Mouse (Mus musculus) ZHBTc4 (cell line): ENCODE data around the gene Tmem50a.

Experiments
- DNase-seq: peaks from one replicate; pipeline ENCODE4 v3.0.0-alpha.2; 2011; ENCODE audit warnings: low read depth, low spot score

The Tmem50a gene

DNA sequence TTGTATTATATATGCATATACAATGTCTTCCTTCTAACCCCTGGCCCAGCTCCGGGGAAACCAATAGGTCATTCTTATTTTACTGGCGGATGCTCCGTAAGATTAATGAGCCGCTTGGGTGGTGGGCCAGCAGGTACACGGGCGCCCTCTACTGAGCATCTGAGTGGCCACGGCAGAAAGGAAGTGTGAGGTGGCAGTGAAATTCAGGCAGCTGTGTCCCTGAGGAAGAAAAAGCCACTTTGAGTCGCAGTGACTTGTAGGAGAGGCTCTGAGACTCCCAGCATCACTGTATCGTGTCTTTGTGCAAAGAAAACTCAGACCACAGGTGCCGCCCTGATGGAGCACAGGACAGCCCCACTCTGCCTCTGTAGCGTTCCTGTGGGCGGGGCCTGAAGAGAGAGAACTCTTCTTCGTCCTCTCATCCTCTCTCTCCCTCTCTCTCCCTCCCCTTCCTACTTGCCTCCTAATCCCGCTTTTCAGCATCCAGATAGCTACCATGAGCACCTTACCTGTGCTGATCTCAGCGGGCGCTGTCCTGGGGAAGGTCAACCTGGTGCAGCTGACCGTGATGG lies 35.3 kb downstream of the Tmem50a start:
- DNase-seq = peak; percentile 76

DNA sequence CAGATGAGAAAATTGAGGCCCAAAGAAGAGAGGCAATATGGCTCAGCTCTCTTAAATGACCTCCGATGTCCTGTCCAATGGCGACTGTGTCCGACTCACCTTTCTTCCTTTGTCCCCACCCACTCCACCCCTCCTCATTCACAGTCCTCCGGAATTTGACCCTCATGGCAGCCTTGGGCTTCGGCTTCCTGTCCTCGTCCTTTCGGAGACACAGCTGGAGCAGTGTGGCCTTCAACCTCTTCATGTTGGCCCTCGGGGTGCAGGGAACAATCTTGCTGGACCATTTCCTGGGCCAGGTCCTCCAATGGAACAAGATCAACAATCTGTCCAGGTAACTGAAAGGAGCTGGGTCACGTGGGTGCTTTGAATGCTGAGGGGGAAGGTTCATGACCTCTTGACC lies 38.7 kb downstream of the Tmem50a start:
- no peak for DNase-seq

DNA sequence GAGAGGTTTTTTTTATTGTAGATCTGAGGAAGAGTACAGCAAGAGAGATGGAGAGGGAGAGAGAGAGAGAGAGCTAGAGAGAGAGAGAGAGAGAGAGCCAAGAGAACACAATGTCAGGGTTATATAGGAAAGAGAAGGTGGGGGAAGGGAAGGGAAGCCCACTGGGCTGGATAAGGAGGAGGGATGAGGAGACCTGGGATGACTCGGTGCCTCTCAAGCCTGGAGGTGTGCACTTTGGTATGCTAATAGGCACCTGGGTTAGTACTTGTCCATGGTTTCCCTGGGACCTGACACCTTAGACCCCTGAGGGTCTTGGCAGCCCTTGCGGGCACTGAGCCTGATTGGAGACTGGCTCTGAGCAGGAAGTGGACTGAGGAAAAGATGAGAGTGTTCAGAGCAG lies 42.9 kb downstream of the Tmem50a start:
- no peak for DNase-seq

DNA sequence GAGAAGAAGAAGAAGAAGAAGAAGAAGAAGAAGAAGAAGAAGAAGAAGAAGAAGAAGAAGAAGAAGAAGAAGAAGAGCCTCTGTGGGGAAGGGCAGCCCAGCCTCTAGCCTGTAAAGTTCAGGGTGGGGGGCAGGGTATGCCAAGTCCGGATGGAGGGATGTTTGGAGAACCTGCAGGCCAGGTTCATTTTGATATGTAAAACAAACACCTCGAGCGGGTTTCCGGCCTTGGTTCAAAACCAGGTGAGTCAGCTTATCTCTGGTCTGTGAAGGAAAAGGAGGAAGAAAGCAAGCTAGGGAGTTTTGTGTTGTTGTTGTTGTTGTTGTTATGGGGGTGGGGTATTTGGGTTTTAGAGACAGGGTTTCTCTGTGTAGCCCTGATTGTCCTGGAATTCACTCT lies 43.3 kb downstream of the Tmem50a start:
- DNase-seq = no peak

DNA sequence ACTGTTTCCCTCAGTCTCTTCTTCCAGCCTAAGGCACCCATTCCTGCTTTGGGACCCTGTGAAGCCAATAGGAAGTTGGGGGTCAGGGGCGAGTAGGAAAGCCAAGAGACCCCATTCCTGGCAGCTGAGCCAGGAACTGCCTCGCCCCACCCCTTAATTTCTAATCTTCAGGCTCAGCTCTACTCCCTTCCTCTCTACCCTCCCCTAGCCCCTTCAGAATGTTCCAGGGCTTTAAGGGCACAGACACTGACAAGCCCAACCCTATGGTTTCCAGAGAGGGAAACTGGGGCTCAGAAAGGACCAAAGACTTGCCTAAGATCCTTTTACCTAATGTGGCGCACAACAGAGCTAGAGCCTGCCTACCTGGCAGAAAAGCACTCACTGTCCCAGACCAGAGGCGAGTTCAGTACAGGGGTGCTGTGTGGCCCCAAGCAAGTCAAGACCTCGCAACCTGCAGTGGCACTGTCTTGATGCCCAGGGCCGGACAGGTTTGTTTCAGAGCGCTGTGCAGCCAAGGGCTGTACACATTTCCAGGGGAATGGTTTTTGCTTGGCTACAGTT lies 44.9 kb downstream of the Tmem50a start:
- no peak for DNase-seq

DNA sequence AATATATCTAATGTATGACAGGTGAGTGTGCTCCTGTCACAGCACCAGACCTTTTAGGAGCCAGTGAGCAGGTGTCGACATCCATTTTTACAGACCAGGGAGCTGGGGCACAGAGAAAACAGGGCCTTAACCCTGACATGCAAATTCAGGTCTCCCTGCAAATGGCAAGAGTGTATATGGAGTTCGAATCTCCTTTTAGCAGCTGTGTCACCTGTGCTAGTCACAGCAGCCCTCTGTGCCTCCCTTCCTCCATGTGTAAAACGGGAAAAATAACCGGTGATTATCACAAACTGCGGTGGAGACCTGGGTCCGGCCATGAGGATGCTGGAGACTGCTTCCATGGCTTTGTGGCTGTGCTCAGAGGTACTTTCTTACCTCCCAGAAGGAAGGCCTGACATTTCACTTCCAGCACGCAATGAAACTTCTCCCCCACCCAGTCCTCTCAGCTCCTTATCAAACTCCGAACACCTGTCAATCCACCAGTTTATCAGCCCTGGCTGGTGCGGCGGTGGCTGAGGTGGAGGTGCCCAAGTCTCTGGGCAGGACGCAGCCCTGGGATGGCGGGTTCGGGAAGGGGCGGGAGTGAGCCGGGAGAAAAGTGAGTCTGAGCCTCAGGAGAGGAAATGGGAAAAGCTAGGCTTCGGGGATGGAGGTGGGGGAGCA lies 45.6 kb downstream of the Tmem50a start:
- no peak for DNase-seq

DNA sequence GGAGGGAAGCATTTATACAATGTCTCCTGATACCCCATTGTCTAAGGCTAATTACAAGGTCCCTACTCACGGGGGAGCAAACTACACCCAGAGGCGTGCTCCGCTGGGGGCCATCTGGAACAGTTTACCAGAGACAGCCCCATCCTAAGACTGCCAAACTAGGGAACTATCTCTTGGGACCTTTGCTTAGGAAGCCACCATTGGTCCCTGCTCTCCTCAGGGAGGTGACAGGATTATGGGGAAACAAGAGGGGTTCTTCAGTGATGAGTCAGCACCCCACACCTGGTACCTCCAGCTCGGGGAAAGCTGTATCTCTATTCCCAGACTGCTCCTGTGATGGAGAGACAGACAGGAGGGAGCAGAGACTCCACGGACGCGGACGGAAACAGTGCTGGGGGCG lies 46.3 kb downstream of the Tmem50a start:
- DNase-seq = no peak

DNA sequence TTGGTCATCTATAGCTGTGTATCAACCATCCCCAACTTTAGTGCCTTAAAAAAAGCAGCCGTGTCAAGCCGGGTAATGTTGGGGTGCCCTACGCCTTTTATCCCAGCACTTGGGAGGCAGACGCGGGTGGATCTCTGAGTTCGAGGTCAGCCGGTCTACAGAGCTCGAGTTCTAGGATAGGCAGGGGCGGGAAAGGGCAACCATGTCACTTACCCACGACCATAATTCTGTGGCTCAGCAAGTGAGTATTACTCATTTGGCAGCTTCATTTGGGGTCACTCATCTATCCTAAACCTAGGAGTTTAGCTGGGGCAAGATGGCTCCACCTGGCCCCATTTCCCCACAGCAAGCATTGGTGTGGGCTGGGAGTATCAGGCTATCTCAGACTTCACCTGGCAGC lies 46.8 kb downstream of the Tmem50a start:
- no peak for DNase-seq

DNA sequence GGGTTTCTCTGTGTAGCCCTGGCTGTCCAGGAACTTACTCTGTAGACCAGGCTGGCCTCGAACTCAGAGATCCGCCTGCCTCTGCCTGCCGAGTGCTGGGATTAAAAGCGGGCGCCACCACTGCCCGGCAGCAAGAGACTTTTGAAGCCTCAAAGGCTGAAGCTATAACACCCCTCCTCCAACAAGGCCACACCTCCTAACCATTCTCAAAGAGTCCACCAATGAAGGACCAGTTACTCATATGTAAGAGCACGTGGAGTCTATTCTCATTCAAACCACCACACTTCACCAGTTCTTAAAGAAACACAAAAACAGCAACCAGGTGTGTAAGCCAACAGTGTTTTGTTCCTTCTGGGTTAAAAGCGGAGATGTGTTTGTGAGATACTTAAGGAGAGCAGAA lies 47.2 kb downstream of the Tmem50a start:
- DNase-seq = peak; percentile 64

DNA sequence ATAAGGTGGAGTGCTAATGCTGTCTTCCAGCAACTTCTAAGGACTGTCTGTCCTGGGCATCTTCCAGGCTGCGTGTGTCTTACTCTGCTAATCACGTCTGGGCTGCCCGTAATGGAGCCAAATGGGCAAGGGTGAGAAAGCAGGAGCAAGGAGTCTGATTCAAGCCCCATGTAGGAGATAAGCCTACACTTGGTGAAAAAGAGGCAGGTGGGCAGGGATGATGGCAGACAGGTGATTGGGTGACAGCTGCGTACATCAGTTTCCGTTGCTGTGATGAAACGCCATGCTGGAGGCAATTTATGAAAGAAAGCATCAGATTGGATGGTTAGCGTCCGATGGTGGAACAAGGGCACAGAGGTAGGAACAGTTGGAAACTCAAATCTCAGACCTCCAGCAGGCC lies 47.6 kb downstream of the Tmem50a start:
- no peak for DNase-seq

DNA sequence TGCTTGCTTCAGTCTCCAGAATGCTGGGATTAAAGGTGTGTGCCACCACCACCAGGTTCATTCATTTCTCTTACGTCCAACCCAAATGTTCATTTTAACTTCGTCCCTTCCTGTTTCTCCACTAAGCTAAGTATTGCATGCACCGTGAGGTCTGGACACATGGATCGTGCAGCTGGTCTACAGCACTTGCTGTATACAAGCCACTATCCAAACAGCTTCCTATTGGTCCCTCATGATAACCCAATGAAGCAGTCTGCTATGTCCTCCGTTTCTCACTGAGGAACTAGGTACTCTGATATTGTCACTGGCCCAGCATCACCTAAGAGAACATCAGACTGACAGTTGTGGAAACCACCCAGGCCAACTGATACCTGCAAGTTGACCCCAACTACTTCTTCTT lies 49.0 kb downstream of the Tmem50a start:
- DNase-seq = no peak

DNA sequence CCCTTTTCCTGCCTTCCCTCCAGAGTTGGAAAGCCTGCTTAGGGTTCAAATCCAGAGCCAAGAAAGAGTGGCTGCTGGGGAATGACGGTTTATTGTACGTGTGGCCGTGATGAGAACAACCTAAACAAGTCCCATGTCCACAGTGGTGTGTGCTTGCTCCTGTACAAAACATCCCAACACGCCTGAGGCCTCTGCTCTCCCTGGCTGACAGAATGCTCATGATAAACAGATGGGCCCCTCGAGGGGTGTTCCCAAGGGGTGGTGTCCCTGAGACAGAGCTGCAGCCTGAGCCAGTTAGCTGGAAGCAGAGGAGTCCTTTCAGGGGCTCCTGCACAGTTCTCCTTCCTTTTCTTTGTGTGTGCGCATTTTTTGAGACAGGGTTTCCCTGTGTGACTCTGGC lies 49.5 kb downstream of the Tmem50a start:
- DNase-seq = no peak

DNA sequence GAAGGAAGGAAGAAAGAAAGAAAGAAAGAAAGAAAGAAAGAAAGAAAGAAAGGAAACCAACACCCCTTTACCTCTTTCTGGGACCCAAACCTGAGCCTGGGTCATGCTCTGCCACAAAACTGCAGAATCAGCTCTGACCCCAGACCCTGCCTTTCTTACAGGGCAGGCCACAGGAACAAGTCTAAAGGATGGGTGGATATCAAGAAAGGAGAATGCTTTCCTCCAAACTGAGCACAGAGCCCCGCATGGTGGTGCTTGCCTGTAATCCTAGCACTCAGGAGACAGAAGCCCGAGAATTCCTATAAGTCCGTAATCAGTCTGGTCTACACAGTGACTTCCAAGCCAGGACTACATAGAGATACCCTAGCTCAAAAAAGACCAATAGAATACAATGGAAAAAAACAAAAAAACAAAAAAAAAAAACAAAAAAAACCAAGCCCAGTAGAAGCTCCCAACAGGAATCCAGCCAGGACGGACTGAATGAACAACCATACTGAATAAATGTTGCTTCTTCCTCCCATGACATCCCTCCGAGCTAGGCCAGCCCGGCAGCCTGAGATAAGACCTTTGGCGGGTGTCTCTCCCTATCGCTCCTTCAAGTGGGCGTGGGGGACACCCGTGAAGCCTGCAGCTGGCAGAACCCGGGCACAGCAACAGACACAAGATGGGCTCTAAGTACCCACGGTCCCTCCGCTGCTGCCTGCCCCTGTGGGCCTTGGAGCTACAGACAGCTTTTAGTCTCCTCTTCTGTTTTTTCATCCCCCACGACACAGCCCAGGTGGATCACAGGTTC lies 50.7 kb downstream of the Tmem50a start, which contains the start of gene Rhd:
Gene Rhd, plus strand, starts transcription at position 600 of the 793 bp plus-strand sequence.
- DNase-seq = no peak

DNA sequence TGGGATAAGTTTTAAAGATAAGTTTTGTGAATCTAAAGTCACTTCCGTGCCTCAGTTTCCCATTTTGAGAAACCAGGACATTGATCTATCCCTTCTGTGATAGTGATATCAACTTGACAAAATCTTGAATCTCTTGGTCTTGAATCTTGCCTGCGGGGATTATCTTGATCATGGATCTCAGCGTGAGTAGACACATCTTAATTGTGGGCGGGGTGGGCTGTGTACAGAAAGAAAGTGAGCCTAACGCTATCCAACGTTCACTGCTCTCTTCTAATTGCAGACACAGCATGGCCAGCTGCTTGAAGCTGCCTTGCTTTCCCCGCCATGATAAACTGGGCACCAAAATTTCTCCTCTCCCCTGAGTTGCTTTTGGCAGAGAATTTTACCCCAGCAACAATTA lies 51.8 kb downstream of the Tmem50a start:
- no peak for DNase-seq

DNA sequence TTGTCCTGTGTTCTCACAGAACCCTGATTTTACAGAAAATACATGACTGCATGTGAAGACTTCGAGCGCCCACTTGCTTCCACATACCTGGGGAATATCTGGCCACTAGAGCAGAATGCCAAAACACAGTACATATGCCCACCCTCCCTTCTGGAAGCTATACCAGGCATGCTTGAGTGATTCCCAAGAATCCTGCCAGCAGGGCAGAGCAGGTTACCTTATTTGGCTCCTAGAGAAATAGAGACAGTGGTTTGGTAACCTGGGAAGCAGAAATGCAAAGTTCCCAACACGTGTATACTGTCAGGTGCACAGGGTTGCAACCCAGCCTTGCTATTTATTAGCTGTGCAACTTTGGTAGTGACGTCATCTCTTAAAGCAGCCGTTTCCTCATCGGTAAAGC lies 52.9 kb downstream of the Tmem50a start:
- DNase-seq = no peak

DNA sequence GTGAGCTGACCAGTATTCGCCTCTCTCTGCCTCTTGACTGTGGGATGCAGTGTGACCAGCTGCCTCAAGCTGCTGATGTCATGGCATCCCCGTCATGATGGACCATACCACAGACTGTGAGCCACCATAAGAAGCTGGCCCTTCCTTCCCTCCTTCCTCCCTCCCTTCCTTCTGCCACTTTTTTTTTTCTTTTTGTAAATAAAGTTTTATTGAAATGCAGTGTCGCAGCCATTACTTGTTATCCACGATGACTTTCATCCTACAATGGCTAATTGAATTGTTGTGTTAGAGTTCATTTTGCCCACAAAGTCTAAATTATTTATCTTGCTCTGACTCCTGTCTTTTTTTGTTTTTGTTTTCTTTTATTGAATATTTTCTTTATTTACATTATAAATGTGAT lies 56.3 kb downstream of the Tmem50a start:
- no peak for DNase-seq

DNA sequence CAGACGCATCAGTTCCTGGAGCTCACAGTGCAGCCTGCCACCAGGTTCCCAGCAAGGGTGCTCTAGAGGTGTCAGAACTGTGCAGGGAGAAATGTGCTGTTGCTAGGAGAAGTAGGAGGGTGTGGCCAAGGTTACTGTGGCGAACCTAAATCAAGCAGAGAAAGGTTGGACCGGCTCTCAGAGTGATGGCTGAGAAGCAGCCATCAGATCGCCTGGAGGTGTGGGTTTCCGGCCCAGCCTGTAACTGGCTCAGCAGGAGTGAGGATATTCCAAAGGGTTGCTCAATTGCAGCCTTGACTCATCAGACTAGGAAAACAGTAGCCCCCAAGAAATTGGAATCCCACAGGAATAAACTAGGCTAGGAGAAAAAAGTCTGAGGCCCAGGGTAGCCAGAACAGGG lies 58.3 kb downstream of the Tmem50a start:
- DNase-seq = peak; percentile 92

DNA sequence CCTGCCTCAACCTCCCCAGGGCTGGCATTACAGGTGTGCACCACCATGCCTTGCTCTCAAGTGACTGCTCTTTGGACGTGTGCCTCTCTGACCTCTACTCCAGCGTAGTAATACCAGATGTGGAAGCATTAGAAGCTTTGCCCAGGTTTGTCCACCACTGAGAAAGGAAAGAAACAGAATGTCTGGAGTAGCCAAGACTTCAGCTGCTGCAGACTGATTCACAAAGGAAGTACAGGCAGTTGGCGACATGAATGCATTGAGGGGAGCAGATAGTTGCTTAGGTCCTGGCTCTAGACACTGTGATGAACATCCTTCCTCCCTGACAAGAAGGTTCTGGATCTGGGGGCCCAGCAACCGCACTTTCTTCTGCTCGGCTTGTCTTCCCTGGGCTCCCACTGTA lies 58.8 kb downstream of the Tmem50a start:
- no peak for DNase-seq

DNA sequence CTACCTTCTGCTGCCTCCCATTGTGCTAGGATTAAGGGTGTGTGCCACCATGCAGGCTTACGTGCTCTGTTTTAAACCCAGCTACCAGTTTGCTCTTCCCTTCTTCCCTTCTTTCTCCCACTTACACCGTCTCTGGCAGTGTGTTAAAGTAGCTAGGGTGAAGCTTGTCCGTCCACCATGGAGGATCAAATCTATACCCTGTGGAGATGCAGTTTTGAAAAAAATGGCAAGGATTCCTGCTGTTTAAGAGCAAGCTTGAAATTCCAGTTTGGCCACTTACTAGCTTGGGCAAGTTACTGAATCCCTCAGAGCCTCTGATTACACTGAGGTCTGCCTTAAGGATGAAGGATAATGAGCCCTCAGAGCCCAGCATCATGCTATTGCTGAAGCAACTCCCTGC lies 59.5 kb downstream of the Tmem50a start:
- DNase-seq = no peak

DNA sequence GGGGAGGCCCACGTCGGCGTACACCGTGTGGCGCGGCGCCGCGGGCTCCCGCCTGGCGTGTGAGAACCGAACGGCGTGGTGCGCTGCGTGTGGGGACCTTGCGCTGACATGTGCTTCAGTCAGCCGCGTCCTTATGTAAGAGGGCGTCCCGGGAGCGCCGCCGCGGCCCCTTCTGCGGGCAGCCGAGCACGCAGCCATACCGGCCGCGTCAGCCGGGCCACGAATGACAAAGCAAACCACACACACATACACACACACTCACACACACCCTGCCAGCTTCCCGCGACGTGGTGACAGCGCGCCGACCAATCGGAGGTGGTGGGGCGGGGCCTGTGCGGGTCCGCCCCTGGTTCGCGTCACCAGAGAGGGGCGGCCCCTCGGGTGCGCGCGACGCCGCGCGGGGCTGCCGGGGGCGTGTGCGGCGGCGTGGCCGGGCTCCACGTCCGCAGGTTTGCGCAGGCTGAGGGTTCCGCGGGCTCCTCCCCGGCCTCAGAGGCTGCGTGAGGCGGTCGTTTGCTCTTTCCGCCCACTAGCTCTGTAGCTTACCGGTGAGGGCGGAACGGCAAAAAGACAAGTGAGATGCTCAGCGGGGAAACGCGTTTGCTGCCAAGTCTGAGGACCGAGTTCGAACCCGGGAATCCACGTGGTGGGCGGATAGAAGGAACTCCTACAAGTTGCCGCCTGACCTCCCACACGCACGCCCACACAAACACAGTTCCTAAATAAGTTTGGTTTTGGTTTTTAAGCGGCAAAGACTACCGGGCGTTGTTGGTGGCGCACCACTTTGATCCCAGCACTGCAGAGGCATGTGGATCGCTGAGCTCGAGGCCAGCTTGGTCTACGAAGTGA lies 61.0 kb downstream of the Tmem50a start:
- DNase-seq = peak; percentile 95

DNA sequence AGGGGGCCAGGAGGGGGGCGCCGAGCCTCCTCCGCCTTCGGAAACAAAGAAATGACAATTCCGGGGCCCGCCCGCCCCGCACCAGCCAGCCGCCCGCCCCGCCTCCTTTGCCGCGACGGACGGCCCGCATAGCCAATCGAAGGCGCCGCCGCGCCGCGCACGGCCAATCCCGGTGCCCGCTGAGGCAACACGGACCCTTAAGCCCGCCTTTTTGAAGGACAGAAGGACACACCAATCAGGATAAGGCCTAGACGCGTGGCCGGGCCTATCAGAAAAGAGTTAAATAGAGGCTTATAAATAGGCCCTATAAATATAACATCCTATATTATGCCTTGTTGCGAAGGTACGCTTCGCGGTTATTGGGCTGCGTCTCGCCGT lies 61.6 kb downstream of the Tmem50a start, which contains the start of gene Maco1:
Gene Maco1, minus strand, starts transcription at position 87 of the 378 bp plus-strand sequence.
- peak; percentile 98 for DNase-seq
